Mouse (Mus musculus) retina, embryonic 14.5 days (tissue): ENCODE measurements around the gene Cped1.
A peak's percentile ranks its signal among the peaks of the same experiment; 100 is the strongest.
"Not testable (repeated sequence)": the region's sequence is repeated elsewhere in the genome, so short reads cannot be mapped to it uniquely, and the experiment has no call there.

Experiments
- DNase-seq: peaks from one replicate; pipeline ENCODE4 v3.0.0-alpha.2; 2015; ENCODE audit warnings: low spot score

The Cped1 gene

GRCm38 (mm10) chr6:22026761-22027594 lies 41.3 kb downstream of the Cped1 start:
- peak; percentile 2 for DNase-seq

DNA sequence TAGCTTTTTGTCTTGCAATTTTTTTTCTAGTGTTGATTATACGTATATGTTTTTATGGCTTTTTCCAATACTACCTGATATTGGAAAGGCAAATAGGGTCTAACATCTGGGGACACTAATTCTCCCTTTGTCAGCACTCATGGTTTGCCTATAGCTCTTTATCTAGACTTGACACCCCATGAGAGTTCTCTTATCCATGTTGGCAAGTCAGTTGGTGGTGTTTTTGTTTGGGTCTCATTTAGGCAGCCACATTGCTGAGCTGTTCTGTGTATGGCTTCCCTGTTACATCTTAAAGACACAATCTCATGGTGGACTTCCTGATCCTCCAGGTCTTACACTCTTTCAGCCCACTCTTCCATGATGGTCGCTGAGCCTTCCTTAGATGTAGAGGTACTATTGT lies 42.1 kb downstream of the Cped1 start:
- no peak for DNase-seq

DNA sequence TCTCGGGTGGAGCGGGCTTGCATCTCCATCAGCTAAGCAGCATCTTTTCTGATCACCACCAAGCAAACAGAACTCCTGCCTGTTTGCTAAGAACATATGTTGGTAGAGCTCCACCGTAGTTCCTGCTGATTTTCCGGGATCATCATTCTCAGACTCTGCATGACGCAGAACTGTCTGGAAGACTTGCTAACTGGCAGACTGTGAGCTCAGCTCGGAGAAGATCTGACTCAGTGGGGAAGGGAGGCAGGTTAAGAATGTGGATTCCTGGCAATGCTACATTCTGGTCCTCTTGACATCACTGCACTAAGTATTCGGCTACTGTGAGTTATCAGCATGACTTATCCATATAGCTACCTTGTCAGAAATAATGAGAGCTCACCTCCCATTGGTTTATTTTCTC lies 44.7 kb downstream of the Cped1 start:
- DNase-seq: no peak

DNA sequence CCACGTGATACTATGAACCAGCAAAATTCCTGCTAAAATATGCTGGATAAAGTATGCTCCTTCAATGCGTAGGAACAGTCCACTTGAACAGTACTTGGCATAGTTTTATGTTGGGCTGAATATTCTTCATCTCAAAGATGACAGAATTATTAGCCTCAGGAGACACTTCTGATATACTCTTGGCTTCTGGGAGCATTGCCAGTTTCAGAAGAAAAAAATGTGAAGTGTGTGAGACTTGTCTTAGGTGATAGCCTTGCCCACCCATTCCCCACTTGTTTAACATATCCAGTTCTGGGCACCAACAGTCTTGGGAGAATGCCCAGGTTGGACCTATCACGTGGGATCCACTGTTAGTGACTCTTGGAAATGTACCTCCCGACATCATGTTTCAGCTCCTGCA lies 47.5 kb downstream of the Cped1 start:
- DNase-seq: no peak

DNA sequence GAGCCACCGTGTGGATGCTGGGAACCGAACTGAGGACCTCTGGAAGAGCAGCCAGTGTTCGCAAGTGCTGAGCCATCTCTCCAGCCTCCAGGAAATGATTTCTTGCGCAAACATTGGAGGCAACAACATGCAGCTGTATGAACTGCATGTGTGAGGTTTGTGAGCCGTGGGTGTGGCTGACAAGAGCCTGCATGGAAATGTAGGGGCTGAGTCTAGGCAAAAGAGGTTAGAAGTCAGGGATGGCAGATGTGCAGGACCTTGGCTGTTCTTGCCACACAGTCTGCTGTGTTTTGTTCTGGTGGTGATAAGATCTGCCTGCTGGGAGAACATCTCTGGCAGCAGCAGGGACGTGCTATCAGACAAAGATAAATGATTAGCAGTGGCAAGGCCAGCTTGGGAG lies 49.7 kb downstream of the Cped1 start:
- no peak for DNase-seq

- DNase-seq: no peak
These were observed 50.2 kb downstream of the Cped1 start for GRCm38 (mm10) chr6:22035895-22036294.

DNA sequence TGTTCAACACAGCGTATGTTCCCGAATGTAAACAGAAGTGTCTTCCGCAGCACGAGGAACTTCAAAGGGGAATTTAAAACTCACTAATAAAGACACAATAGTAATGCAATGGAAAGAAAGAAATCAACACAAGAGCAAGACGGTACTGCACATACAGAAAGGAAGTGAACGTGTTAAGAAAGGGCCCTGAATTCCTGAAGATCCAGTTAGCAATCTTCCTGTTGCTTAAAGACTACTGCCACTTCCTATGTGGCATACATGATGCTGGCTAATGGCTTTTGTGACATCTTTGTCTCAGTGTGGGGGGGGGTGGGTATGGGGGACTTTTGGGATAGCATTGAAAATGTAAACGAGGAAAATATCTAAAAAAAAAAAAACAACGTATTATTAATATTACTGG lies 50.7 kb downstream of the Cped1 start:
- DNase-seq: no peak

GRCm38 (mm10) chr6:22036911-22037310 lies 51.2 kb downstream of the Cped1 start:
- no peak for DNase-seq

DNA sequence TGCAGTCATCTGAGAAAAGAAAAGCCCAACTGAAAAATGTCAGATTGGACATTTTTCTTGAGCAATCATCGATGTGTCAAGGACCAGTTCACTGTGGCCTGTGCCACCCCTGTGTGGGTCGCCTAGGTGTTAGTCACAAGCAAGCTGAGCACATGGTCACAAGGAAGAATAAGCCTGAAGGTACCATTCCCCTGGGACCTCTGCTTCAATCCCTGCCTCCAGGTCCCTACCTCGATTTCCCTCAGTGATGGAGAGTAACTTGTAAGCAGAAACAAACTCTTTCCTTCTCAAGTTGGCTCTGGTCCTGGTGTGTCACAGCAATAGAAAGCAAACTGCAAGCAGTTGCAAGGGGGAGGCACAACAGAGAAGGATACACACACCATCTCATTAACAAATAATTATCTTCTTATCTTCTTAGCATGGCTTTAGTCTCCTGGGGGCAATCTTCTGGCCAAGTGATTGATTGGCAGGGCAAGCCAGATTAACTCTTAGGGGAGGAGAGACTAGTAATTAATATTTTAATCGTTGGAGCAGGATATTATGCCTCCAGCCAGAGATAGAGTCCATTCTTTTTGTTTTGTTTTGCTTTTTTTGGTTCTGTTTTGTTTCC lies 51.8 kb downstream of the Cped1 start:
- peak; percentile 17 for DNase-seq

DNA sequence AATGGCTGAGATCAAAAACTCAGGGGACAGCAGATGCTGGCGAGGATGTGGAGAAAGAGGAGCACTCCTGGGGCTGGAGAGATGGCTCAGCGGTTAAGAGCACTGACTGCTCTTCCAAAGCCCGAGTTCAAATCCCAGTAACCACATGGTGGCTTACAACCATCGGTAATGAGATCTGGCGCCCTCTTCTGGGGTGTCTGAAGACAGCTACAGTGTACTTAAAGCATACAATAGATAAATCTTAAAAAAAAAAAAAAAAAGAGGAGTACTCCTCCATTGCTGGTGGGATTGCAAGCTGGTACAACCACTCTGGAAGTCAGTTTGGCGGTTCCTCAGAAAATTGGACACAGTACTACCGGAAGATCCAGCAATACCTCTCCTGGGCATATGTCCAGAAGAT lies 54.0 kb downstream of the Cped1 start:
- DNase-seq: not testable (repeated sequence)

GRCm38 (mm10) chr6:22044880-22045605 lies 59.3 kb downstream of the Cped1 start:
- no peak for DNase-seq

GRCm38 (mm10) chr6:22047101-22047500 lies 61.4 kb downstream of the Cped1 start:
- no peak for DNase-seq

DNA sequence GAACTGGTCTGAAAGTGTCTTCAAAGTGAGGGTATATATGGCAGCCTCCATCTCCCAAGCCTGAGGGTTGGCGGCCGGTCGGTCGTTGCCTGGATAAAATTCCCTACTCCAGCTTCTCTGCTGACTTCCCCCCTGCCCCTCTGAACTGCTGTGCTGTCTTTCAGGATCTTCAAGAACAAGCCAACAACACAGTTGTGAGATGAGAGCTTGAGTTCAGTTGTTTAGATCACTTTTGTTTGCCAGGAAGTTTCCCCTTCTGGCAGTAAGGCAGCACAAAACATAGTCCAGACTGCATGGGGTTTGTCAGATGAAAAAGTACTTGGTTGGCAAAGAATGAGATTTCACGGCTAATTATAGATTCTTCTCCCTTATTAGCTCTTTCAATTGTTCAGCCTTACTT lies 63.4 kb downstream of the Cped1 start:
- DNase-seq: no peak

DNA sequence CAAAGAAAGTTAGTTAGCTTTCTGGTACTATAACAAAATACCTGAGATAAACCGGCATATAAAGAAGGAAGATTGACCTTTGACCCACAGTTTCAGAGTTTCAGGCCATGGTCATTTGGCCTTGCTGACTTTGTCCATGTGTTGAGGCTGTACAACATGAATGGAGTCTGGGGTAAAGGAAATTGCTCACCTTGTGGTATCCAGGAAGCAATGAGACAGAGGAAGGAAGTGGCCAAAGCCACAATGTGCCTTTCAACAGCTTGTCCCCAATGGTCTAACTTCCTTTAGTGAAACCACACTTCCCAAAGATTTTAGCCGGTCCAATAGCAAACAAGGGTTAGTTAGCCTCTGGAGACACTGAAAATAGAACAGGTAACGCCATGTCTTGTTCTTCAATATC lies 65.8 kb downstream of the Cped1 start:
- no peak for DNase-seq

- DNase-seq: no peak
These were observed 67.3 kb downstream of the Cped1 start for GRCm38 (mm10) chr6:22053014-22053413.

GRCm38 (mm10) chr6:22064341-22064740 lies 78.6 kb downstream of the Cped1 start:
- DNase-seq: no peak

DNA sequence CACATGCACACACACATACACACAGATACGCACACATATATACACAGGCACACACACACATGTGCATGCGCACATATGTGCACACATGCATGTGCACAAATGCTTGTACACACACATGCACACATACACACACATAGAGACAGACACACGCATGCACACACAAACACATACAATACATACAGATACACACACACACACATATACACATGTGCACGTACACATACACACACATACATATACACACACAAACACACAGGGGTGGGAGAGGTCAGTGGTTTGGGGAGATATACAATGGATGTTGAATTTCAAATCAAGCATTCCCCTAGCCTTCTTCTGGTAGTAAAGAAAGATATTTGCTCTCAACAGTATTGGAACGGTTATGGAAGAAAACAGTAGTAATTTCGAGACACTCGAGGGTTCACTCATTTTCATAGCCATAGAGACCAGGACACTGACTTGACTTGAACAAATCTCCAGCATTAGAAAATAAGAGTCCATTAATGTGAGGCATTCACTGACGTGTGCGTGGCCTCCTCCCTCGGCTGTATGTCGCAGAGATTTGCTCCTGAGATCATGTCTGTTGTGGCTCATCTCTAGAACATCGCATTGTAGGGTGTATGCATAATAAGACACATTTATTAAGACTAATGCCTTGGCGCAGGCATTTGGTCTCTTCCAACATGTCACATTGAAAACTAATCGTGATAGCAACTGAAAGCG lies 85.0 kb downstream of the Cped1 start:
- DNase-seq: no peak

DNA sequence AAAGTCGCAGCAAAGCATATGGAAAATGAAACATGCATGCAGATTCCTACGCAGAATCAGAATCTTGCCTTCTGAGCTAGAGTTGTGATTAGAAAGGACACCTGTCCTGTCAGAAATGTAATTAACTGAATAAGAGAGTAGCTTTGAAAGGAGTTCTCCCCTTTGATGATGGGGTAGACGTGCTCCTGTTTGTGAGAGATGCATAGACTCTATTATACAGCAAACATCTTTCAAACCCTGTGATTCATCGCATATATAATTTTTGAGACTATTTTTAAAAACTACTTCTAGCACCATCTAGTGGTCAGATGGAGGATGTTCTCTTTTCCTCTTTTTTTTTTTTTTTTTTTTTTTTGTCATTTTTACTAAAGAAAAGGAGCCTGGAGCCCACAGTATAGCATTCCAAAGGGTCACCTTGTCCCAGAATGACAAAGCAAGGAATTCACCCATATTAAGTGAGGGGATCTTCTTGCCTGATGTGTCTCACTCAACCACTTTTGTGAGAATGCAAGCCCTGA lies 85.7 kb downstream of the Cped1 start:
- DNase-seq: peak; percentile 66

DNA sequence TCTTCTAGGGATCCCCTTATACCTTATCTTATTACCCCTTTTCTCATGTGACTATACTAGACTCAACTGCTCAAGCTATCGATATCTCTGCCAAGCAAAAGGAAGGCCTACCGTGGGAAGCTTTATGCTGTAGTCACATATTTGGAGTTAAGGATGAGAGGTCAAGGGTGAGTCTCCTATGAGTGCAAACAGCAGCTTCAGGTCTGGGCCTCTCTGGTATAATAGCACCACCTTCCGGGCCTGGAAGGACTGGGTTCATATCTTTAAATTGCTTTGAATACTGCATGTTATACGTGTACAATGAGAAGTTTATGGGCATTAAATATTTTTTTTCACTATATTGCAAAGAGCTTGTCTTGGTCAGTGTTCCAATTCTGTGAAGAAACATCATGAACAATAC lies 87.0 kb downstream of the Cped1 start:
- DNase-seq: no peak

- no peak for DNase-seq
These were observed 88.7 kb downstream of the Cped1 start for GRCm38 (mm10) chr6:22074232-22075083.

DNA sequence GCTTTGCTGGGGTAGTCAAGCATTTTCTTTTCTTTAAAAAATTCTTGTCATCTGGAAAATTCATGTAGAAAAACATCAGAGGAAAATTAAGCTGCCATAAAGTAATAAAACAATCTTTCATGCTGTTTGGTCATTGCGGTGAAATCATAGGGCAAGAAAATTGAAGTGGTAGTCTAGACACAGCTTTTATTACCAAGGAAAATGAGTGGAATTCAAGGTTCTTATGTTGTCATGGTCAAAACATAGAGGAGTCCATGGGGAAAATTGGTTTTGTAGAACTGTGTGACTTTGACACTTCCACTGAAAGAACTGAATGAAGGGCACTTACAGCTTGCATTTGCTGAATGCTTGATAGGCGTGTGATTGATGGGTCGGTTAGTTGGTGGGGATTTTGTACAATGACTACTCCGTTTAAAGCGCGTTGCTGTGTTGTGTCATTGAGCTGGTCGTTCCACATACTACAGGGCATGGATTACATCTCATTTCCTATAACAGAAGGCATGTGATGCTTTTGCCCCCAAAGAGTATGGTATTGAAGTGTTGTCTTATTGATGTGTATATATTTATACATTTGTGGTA lies 93.1 kb downstream of the Cped1 start:
- DNase-seq: no peak
